Mouse (Mus musculus) adrenal gland, adult 2 months (tissue): ENCODE results near the gene Zfp260. TPM values are rescaled to one million over a fixed set of nuclear protein-coding genes. Genes with fewer than 3 reads are reported as not detected.

ENCODE experiments used
- DNase-seq: peaks from one replicate; pipeline ENCODE4 v3.0.0; 2021
- microRNA-seq, 2 experiments: library from miRNA; unstranded; fragments of <30 nt; microRNA quantifications; one replicate each; pipeline ENCODE4 v1.2.0; 2021
- polyA plus RNA-seq: library from polyadenylated mRNA; depleted of rRNA; stranded (reverse); fragments of >200 nt; gene quantifications from 2 replicates; pipeline ENCODE4 v1.2.3, GENCODE M21; 2012; rRNA removed
- total RNA-seq, 2 experiments: library from RNA; stranded (reverse); gene quantifications; 2 replicates each; pipeline ENCODE4 v1.2.3; 2021

Zfp260 gene
- total and polyA plus RNA-seq, 3 experiments = 9.7 to 39.5 (median 35.4) TPM

DNA sequence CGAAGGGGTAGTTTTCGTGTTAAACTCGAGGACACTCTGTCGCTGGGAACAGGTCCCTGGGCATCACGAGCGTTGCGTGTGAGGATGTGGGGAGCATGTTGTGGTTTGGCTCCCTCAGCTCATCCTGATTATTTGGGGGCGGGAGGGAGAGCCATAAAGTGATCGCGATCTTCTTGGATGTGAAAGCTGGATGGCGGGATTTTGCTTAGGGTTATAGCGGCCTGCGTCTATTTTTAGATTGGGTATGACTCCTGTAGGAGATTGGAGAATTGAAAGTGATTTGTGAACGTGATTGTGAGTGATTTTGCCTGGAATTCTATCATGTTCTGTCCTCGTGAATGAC, 27.6 kb downstream of the Zfp260 start:
- DNase-seq = no peak

DNA sequence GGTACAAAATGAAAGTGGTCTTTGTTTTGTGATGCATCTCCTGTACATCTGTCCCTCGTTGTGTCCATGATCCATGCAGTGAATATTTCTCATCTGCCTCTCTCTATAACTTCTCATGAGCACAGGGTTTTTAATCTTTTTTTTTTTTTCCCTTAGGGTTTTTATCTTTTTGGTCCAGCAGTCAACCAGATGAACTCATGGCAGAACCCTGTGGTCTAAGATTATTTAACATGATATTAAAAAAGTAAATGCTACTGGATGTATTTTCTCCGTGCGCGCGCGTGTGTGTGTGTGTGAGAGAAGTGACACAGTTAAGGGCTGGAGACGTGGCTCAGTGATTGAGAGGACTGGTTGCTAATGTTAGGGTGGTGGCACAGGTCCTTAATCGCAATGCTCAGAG, 35.3 kb downstream of the Zfp260 start:
- DNase-seq = no peak

DNA sequence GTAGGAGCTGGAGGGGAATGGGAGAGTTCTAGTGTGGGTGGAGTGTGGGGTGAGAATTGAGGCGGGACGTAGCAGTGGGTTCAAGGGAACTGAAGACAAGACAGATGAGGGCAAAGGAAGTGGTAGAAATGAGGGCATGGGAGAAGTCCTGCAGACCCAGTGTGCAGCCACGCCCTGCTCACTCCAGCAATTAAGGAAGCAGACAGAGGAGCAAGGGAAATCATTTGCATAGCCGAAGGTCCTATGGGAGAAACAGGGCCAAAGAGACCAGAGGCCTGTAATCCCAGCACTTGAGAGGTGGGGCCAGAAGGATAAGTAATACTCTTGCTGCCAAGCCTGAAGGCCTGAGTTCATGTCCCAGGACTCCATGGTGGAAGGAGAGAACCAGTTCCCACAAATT, 37.8 kb downstream of the Zfp260 start:
- no peak for DNase-seq

DNA sequence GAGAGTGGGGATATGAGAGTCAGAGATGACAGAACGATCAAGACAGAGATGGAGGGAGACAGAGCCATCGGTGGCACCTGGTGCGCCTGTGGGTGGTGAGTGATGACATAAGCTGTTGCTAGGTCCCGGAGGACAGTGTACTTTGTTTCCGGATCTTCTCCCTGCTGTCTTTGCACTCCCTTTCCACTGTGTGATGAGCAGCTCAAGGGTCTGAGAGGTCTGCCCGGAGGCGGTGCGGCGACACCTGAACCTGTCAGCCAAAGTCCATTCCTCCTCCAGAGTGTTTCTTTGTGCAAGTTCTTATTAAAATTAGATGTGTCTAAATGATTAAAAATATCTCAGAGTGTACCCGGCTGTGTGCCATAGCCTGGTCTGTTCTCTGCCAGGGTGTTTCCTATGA, 42.2 kb downstream of the Zfp260 start:
- DNase-seq = no peak

DNA sequence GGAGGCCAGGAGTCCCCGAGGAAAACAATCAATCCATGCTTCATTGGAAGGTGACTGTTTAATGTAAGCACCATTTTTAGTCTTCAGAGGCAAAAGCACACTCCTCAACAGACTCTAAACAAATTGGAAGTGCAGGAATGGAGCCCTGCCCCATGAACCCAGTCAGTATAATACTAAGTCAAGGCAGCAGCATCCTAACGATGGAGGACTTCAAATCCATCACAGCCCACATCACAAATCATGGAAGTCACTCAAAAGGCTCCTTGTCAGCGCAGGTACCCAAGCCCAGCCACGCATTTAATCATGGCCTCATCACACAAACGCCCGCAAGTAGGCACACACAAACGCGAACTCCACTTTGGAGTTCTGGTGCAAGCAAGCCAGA, 48.6 kb downstream of the Zfp260 start:
- no peak for DNase-seq

DNA sequence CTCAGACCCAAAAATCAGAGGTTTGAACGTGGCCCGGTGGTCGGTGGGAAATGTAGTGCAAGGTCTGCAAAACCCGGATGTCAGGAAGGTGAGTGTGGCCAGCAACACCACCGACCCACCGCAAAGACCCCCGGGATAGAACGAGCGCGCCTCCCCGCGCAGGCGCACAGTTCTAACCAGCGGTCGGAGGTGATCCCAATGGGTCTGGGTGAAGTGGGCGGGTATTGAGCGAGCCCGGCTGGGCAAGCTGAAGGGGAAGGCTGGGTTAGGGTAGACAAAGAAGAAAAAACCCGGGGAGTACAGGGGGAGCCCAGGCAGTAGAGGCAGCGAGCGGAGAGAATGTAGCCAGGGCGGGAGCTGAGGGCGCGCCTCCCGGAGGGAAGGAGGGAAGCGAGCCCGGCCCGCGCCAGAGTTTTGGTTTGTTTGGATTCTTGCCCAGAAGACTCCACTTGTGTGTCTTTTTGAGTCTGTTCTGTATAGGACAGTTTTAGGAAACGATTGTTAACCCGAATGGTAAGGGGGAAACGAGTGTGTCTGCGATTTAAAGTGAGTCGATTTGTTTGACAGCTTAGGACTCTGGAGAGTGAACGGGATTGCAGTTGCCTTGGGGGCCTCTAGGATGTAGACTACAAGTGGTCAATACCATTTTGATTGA, 49.1 kb downstream of the Zfp260 start:
- peak; percentile 57 for DNase-seq

DNA sequence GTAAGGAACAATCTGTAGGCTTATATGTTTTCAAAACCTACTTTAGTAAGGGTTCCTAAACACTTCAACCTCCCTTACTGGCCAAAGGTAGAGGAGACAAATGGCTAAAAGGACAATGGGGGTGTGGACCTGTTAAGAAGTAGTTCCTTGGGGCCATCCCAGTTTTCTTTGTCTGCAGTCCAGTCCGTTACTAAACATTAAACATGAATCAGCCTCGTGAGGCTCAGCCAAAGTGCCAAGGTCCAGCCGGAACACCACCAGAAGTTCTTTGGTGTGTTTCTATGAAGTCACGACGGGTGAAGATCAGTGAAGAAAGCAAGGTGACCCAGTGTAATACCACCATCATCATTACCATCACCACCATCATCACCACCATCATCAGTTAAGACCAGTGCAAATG, 52.4 kb downstream of the Zfp260 start:
- DNase-seq = no peak

DNA sequence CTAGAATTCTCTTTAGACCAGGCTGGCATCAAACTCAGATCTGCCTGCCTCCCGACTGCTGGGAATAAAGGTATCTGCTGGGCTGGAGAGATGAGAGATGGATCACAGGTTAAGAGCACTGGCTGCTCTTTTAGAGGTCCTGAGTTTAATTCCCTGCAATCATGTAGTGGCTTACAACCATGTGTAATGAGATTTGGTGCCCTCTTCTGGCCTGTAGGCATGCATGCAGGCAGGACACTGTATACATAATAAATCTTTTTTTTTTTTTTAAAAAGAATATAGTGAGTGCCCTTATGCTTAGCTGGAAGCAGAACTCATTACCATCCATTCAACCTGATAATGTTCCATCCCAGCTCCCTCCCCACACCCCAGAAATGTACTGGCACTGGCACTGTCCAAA, 59.5 kb downstream of the Zfp260 start:
- DNase-seq = no peak

DNA sequence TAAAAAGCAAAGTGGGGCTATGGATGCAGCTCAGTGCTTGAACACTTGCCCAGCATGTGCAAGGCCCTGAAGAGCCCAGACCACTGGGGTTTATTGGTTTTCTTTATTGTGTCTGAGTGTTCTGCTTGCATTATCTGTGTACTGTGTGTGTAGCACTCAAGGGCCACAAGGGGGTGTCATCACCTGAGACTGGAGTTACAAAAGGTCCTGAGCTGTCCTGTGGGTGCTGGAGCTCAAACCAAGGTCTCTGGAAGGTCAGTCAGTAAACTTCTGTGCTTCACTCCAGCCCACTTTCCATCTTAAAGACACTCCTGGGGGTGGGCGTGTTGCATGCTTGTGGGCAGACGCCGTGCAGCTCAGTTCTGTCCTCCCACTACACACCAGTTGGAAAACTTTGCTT, 60.9 kb downstream of the Zfp260 start:
- no peak for DNase-seq

Small RNA genes within 50 kb of the gene (microRNA-seq; reads per million reads assigned to microRNA genes)
- 0 reads per million in 2 experiments for gene Gm23368

Other genes with a start within 250 kb of the Zfp260 start
- gene Zfp940, start 241.1 kb upstream of the Zfp260 start, total RNA-seq = 1 to 10 TPM in 1 of 2 experiments, under 1 TPM in 1; 0.61 to 1.0 TPM
- gene Zfp940, start 241.1 kb upstream of the Zfp260 start, polyA plus RNA-seq = 0.03 and 0.15 TPM in 2 replicates
- gene Zfp420, start 234.8 kb upstream of the Zfp260 start, total RNA-seq = 1 to 10 TPM; 5.2 to 5.8 TPM
- 0.29 and 0.57 TPM in 2 replicates for gene Zfp420, start 234.8 kb upstream of the Zfp260 start, polyA plus RNA-seq
- gene Zfp27, start 188.2 kb upstream of the Zfp260 start, total RNA-seq = 10 to 100 TPM in 1 of 2 experiments, 1 to 10 TPM in 1; 9.7 to 11.1 TPM
- gene Zfp27, start 188.2 kb upstream of the Zfp260 start, polyA plus RNA-seq = 0.90 and 0.91 TPM in 2 replicates
- gene Zfp383, start 186.6 kb upstream of the Zfp260 start, total RNA-seq = 1 to 10 TPM; 4.0 to 7.8 TPM
- 0.26 and 0.39 TPM in 2 replicates for gene Zfp383, start 186.6 kb upstream of the Zfp260 start, polyA plus RNA-seq
- gene Zfp74, start 140.7 kb upstream of the Zfp260 start, total RNA-seq = 10 to 100 TPM in 1 of 2 experiments, 1 to 10 TPM in 1; 9.6 to 10.3 TPM
- 21.1 and 24.4 TPM in 2 replicates for gene Zfp74, start 140.7 kb upstream of the Zfp260 start, polyA plus RNA-seq
- gene Zfp568, start 110.8 kb upstream of the Zfp260 start, total RNA-seq = 1 to 10 TPM; 5.2 to 7.1 TPM
- gene Zfp568, start 110.8 kb upstream of the Zfp260 start, polyA plus RNA-seq = 1.1 and 1.6 TPM in 2 replicates
- 1 to 10 TPM; 2.1 to 2.8 TPM for gene Zfp14, start 43.4 kb upstream of the Zfp260 start, total RNA-seq
- 0.81 and 1.7 TPM in 2 replicates for gene Zfp14, start 43.4 kb upstream of the Zfp260 start, polyA plus RNA-seq
- 1 to 10 TPM; 1.6 to 2.5 TPM for gene Zfp82, start 21.9 kb upstream of the Zfp260 start, total RNA-seq
- 0.06 and 0.11 TPM in 2 replicates for gene Zfp82, start 21.9 kb upstream of the Zfp260 start, polyA plus RNA-seq
- gene Gm26920, start 4.4 kb upstream of the Zfp260 start, total RNA-seq = under 1 TPM in 1 of 2 experiments, not detected in 1; 0.73 TPM
- not detected in 2 replicates for gene Gm26920, start 4.4 kb upstream of the Zfp260 start, polyA plus RNA-seq
- 1 to 10 TPM; 2.2 to 2.6 TPM for gene Zfp566, start 4.2 kb upstream of the Zfp260 start, total RNA-seq
- 1.5 and 1.6 TPM in 2 replicates for gene Zfp566, start 4.2 kb upstream of the Zfp260 start, polyA plus RNA-seq
- 1 to 10 TPM; 2.5 to 4.2 TPM for gene Zfp382, start 27.2 kb downstream of the Zfp260 start, total RNA-seq
- gene Zfp382, start 27.2 kb downstream of the Zfp260 start, polyA plus RNA-seq = 0.07 and 0.44 TPM in 2 replicates
- 10 to 100 TPM; 45.7 to 52.1 TPM for gene Zfp146, start 75.0 kb downstream of the Zfp260 start, total RNA-seq
- gene Zfp146, start 75.0 kb downstream of the Zfp260 start, polyA plus RNA-seq = 2.2 and 2.5 TPM in 2 replicates
- gene Cox7a1, start 89.4 kb downstream of the Zfp260 start, total RNA-seq = 100 to 1,000 TPM; 353 to 482 TPM
- gene Cox7a1, start 89.4 kb downstream of the Zfp260 start, polyA plus RNA-seq = 27.2 and 28.9 TPM in 2 replicates
- gene Capns1, start 104.0 kb downstream of the Zfp260 start, total RNA-seq = 100 to 1,000 TPM; 629 to 666 TPM
- gene Capns1, start 104.0 kb downstream of the Zfp260 start, polyA plus RNA-seq = 1,680 and 2,038 TPM in 2 replicates
- gene Polr2i, start 137.2 kb downstream of the Zfp260 start, total RNA-seq = 10 to 100 TPM; 74.2 to 84.9 TPM
- gene Polr2i, start 137.2 kb downstream of the Zfp260 start, polyA plus RNA-seq = 77.0 and 78.9 TPM in 2 replicates
- gene Tbcb, start 137.5 kb downstream of the Zfp260 start, total RNA-seq = 100 to 1,000 TPM in 1 of 2 experiments, 10 to 100 TPM in 1; 74.9 to 116 TPM
- gene Tbcb, start 137.5 kb downstream of the Zfp260 start, polyA plus RNA-seq = 40.3 and 41.9 TPM in 2 replicates
- not detected for gene Ovol3, start 140.9 kb downstream of the Zfp260 start, total RNA-seq
- gene Ovol3, start 140.9 kb downstream of the Zfp260 start, polyA plus RNA-seq = not detected in 2 replicates
- not detected for gene Thap8, start 185.3 kb downstream of the Zfp260 start, total RNA-seq
- gene Thap8, start 185.3 kb downstream of the Zfp260 start, polyA plus RNA-seq = 0.51 and 0.62 TPM in 2 replicates
- gene Wdr62, start 185.6 kb downstream of the Zfp260 start, total RNA-seq = 1 to 10 TPM; 4.8 to 6.1 TPM
- gene Wdr62, start 185.6 kb downstream of the Zfp260 start, polyA plus RNA-seq = 16.3 and 17.6 TPM in 2 replicates
- 10 to 100 TPM; 27.9 to 28.7 TPM for gene Clip3, start 197.0 kb downstream of the Zfp260 start, total RNA-seq
- 10.2 and 17.3 TPM in 2 replicates for gene Clip3, start 197.0 kb downstream of the Zfp260 start, polyA plus RNA-seq
- gene Alkbh6, start 213.9 kb downstream of the Zfp260 start, total RNA-seq = 10 to 100 TPM; 57.8 to 73.6 TPM
- gene Alkbh6, start 213.9 kb downstream of the Zfp260 start, polyA plus RNA-seq = 276 and 312 TPM in 2 replicates
- gene Syne4, start 220.0 kb downstream of the Zfp260 start, total RNA-seq = 10 to 100 TPM; 18.8 to 34.5 TPM
- gene Syne4, start 220.0 kb downstream of the Zfp260 start, polyA plus RNA-seq = 51.8 and 59.1 TPM in 2 replicates
- 1 to 10 TPM; 1.2 to 1.6 TPM for gene E130208F15Rik, start 227.0 kb downstream of the Zfp260 start, total RNA-seq
- gene E130208F15Rik, start 227.0 kb downstream of the Zfp260 start, polyA plus RNA-seq = 2.0 and 2.7 TPM in 2 replicates
- gene Sdhaf1, start 229.1 kb downstream of the Zfp260 start, total RNA-seq = 10 to 100 TPM in 1 of 2 experiments, 1 to 10 TPM in 1; 9.1 to 18.7 TPM
- gene Sdhaf1, start 229.1 kb downstream of the Zfp260 start, polyA plus RNA-seq = 52.4 and 74.3 TPM in 2 replicates